Mouse (Mus musculus) bone marrow, adult 2 months (tissue): ENCODE results near the gene Cnn2. TPM values are rescaled to one million over a fixed set of nuclear protein-coding genes. Genes with fewer than 3 reads are reported as not detected.

ENCODE experiments used
- H3K27ac ChIP-seq: fragments of 200-500 bp; 2 replicates; pipeline ENCODE4 v1.5.1; 2012; ENCODE audit warnings: low read depth, mild to moderate bottlenecking, control low read depth, inconsistent platforms, low read length; ENCODE audit not compliant: control insufficient read depth, poor library complexity, insufficient read depth
- H3K4me1 ChIP-seq: fragments of 200-500 bp; 2 replicates; pipeline ENCODE4 v1.6.1; 2011; ENCODE audit warnings: low read length; ENCODE audit not compliant: control insufficient read depth, insufficient read depth
- H3K4me3 ChIP-seq: fragments of 200-500 bp; replicated peaks from 2 replicates; pipeline ENCODE3; 2011; ENCODE audit warnings: mild to moderate bottlenecking, low read depth, low read length, control low read depth; ENCODE audit not compliant: control insufficient read depth
- CTCF ChIP-seq: fragments of 200-500 bp; IDR thresholded peaks from 2 replicates; pipeline ENCODE4 v1.5.1; 2011; ENCODE audit warnings: low read length, control low read depth; ENCODE audit not compliant: control insufficient read depth, insufficient read depth
- POLR2A ChIP-seq: fragments of 200-500 bp; IDR thresholded peaks from 2 replicates; pipeline ENCODE4 v1.6.1; 2011; ENCODE audit warnings: low read depth, mild to moderate bottlenecking, control low read depth, low read length, borderline replicate concordance; ENCODE audit not compliant: control insufficient read depth
- WGBS: fragments of 180-500 bp; shearing (Covaris S2); methylation state at CpG from one replicate; pipeline ENCODE4 v1.1.7; 2018; 5-methylcytosine and 5-hydroxymethylcytosine counted together
- polyA plus RNA-seq: library from polyadenylated mRNA; stranded (reverse); fragments of >200 nt; gene quantifications from 2 replicates; pipeline ENCODE4 v1.2.4, GENCODE M21; 2011; ENCODE audit warnings: low replicate concordance; ENCODE audit not compliant: missing spikeins, insufficient read depth, insufficient read length

Cnn2 gene
- polyA plus RNA-seq, 1 experiment = 92.4 TPM

DNA sequence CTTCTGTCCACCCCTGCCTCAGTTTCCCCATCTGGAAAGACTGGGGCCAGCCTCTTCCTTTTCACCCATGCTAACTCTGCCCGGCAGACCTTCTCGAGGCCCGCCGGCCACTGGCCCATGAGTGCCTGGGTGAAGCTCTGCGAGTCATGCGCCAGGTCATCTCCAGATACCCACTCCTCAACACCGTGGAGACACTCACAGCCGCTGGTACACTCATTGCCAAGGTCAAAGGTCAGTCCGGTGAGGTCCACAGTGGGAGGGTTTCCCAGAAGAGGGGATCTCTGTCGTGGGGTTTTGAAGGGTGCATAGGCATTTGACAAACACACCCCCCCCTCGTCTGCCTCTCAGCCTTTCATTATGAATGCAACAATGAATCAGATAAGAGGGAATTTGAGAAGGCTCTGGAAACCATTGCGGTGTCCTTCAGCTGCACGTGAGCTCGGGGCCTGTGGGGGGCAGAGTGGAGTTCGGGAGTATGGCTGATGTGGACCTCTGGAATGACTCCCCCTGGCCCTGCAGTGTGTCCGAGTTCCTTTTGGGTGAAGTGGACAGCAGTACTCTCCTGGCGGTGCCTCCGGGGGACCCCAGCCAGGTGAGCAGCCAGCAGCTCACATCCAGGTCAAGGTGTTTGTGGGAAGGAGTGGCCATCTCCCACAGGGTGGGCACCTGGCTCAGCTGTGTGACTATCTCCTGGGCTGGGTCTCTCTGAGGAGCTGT, 32.4 kb downstream of the Cnn2 start:
- TF ChIP-seq POLR2A = peak; percentile 26; the same call in 1 of the 2 replicates
- TF ChIP-seq CTCF = no peak
- peaks cover 11% of the 10 kb centered on the region for H3K4me1 ChIP-seq
- WGBS = 82% methylated on average over 18 of the region's 18 CpGs
- H3K27ac ChIP-seq = no peak overlapping the region
- no peak overlapping the region for H3K4me3 ChIP-seq

DNA sequence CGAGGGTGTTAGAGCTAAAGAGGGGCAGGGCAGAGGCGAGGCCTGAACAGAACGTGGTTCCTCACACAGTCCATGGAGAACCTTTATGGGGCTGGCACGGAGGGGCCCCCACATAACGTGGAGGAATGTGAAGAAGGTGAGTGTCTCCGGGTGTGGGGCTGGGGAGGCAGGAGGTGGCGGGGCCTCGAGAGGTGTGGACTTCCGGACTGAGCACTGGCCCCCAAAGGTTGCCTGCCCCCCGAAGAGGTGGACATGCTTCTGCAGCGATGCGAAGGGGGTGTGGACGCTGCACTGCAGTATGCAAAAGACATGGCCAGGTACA, 32.9 kb downstream of the Cnn2 start:
- TF ChIP-seq CTCF = no peak
- no peak for TF ChIP-seq POLR2A
- no peak overlapping the region for H3K4me3 ChIP-seq
- no peak overlapping the region for H3K27ac ChIP-seq
- 76% methylated on average over 13 of the region's 13 CpGs for WGBS
- peaks cover 10% of the 10 kb centered on the region for H3K4me1 ChIP-seq

DNA sequence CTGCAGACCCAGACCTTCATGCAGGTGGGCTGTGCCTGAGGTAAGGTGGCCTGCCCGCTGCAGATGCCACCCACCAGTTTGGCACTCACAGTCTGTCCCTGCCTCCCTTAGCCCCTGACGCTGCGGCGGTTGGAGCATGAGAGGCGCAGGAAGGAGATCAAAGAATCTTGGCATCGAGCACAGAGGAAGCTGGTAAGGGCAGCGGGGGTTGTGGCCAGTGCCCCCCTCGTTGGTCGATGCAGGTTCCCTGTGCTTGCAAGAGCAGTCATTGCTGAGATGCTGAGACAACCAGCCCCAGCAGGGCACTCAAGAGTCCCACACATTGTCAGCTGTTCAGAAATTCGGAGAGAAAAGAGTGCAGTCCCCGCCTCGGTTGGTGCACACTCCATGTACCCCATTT, 33.8 kb downstream of the Cnn2 start:
- no peak overlapping the region for H3K4me3 ChIP-seq
- 17% methylated on average over 12 of the region's 12 CpGs for WGBS
- no peak for TF ChIP-seq POLR2A
- TF ChIP-seq CTCF = no peak
- peaks cover 9% of the 10 kb centered on the region for H3K4me1 ChIP-seq
- peak overlapping the region; percentile 28 for H3K27ac ChIP-seq

DNA sequence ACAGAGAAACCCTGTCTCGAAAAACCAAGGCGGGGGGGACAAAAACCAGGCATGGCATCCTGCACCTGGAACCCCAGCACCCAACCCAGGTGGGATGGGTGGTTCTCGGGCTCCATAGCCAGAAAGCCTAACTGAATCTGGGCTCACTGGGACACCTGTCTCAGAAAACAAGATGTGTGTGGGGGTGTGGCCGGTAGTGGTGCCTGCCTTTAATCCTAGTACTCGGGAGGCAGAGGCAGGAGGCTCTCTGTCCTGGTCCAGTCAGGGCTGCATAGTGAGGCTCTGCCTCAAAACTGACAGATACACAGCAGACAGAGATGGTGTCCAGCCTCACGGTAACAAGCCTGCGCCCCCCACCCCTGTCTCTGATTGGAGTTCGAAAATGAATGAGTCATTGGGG, 34.4 kb downstream of the Cnn2 start:
- WGBS = 78% methylated on average over 8 of the region's 8 CpGs
- H3K4me1 ChIP-seq = peaks cover 9% of the 10 kb centered on the region
- TF ChIP-seq POLR2A = no peak
- TF ChIP-seq CTCF = no peak
- no peak overlapping the region for H3K27ac ChIP-seq
- H3K4me3 ChIP-seq = no peak overlapping the region

DNA sequence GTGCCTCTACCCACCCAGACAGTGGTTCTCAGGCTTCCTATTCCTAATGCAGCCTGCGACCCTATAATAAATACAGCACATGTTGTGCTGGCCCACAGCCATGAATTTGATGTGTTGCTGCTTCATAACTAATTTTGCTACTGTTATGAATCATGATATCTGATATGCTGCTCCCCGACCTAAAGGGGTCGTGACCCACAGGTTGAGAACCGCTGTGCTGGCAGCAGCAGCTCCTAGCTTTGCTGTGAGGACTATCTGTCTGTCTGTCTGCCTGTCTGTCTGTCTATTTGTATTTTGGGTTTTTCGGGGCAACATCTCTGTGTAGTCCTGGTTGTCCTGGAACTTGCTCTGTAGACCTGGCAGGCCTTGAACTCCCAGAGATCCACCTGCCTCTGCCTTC, 35.4 kb downstream of the Cnn2 start:
- Histone ChIP-seq H3K4me1 (peaks cover 7% of the 10 kb centered on the region), H3K4me3 (no peak overlapping the region), H3K27ac (peak overlapping the region; percentile 72)
- 50% methylated on average over 5 of the region's 5 CpGs for WGBS
- TF ChIP-seq CTCF = no peak

DNA sequence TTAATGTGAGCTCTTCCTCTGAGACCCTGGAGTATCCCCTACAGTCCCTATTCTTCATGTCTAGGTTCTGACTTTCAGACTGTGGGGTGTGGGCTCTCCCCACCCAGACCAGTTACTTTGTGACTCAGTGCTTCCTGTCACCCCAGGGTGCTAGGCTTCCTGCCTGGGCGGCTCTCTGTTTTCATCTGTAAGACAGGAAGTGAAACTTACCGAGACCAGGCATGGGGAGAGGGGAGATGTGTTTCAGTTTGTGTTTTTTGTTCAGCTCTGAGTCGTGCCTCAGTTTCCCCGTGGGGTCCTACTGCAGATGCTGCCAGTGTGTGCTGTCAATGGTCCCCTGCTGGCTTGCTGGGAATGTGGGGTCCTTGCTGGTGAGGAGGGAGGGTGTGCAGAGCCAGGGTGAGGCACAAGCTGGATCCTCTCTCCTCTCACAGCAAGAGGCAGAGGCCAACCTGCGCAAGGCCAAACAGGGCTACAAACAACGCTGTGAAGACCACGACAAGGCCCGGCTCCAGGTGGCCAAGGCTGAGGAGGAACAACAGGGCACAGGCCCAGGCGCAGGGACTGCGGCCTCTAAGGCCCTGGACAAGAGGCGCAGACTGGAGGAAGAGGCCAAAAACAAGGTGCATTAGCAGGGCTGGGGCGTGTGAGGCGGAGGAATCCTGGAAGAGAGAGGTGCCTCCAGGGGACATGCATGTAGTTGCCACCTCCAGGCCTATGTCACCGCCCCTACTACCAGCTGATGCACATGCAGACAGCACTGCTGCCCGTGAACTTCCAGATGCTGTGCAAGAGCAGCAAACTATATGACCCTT, 36.1 kb downstream of the Cnn2 start:
- no peak for TF ChIP-seq POLR2A
- no peak for TF ChIP-seq CTCF
- Histone ChIP-seq H3K4me1 (peaks cover 7% of the 10 kb centered on the region), H3K4me3 (peak overlapping the region; percentile 28), H3K27ac (peak overlapping the region; percentile 73)
- 61% methylated on average over 15 of the region's 15 CpGs for WGBS

DNA sequence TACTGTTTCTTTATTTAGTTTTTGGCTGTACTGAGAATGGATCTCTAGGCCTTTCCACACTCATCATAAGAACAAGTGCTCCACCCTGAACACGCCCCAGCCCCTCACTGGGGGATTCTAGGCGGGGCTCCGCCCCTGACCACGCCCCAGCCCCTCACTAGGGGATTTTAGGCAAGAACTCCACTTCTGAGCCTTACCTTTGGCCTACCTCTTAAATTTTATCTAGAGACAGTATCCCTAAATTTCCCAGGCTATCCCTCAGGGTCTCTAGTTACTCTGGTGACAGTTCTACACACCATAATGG, 36.6 kb downstream of the Cnn2 start:
- 65% methylated on average over 4 of the region's 4 CpGs for WGBS
- peak overlapping the region; percentile 73; the same call in 1 of the 2 replicates for H3K27ac ChIP-seq
- no peak overlapping the region for H3K4me3 ChIP-seq
- no peak for TF ChIP-seq POLR2A
- TF ChIP-seq CTCF = no peak
- H3K4me1 ChIP-seq = peaks cover 7% of the 10 kb centered on the region

DNA sequence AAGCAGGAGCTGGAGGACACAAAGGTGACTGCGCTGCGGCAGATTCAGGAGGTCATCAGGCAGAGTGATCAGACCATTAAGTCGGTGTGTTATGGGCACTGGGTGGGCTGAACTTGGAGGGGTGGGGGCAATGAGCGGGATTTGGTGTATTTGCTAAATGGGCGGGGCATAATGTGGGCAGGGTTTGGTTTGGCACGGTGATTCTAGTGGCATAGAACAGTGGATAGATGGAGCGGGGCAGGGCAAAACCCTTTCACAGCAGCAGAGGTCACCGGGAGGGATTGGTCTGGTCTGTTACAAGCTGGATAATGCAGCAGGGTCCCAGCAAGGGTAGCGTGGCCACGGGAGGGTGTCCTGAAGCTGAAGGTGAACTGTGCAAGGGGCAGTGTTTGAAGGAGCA, 37.1 kb downstream of the Cnn2 start:
- 81% methylated on average over 10 of the region's 10 CpGs for WGBS
- peak overlapping the region; percentile 73; the same call in 1 of the 2 replicates for H3K27ac ChIP-seq
- H3K4me1 ChIP-seq = peaks cover 7% of the 10 kb centered on the region

DNA sequence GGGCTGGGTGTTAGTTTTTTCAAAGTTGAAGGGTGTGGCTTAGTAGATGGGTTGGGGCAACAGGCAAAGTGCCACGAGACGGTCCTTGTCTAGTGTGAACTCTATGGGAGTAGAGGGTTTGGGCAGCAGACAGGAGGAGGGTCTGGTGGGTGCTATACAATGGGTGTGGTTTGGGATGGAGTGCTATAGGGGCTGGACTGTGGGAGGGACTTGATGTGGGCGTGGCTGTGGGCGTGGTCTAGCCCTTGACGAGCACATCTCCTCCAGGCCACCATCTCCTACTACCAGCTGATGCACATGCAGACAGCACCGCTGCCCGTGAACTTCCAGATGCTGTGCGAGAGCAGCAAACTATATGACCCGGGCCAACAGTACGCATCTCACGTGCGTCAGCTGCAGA, 37.5 kb downstream of the Cnn2 start:
- H3K4me3 ChIP-seq = no peak overlapping the region
- peaks cover 7% of the 10 kb centered on the region for H3K4me1 ChIP-seq
- H3K27ac ChIP-seq = no peak overlapping the region; the same call in 1 of the 2 replicates
- WGBS = 67% methylated on average over 12 of the region's 12 CpGs
- TF ChIP-seq POLR2A (no peak), CTCF (no peak)

More for the DNA sequence above, 37.1 kb downstream of the Cnn2 start:
- no peak overlapping the region for H3K4me3 ChIP-seq
- TF ChIP-seq CTCF (no peak), POLR2A (no peak)
